Mouse (Mus musculus) embryo, embryonic 11.5 days (tissue): ENCODE results near the gene Dpp9.

ENCODE experiments used
- DNase-seq: peaks from one replicate; pipeline ENCODE4 v3.0.0-alpha.2; 2012; ENCODE audit warnings: low read depth, low spot score

The Dpp9 gene

GRCm38 (mm10) chr17:56182975-56183657 lies 35.6 kb downstream of the Dpp9 start:
- DNase-seq, result no peak

- DNase-seq, result no peak
These were observed 43.3 kb downstream of the Dpp9 start for GRCm38 (mm10) chr17:56175416-56175815.

- no peak for DNase-seq
These were observed 45.2 kb downstream of the Dpp9 start for GRCm38 (mm10) chr17:56173401-56174046.

GRCm38 (mm10) chr17:56171881-56172280 lies 46.8 kb downstream of the Dpp9 start:
- DNase-seq, result no peak

- no peak for DNase-seq
These were observed 47.2 kb downstream of the Dpp9 start for GRCm38 (mm10) chr17:56171456-56171855.

- no peak for DNase-seq
These were observed 48.1 kb downstream of the Dpp9 start for GRCm38 (mm10) chr17:56170636-56171035.

GRCm38 (mm10) chr17:56169830-56170229 lies 48.9 kb downstream of the Dpp9 start:
- DNase-seq, result no peak

- DNase-seq, result no peak
These were observed 53.0 kb downstream of the Dpp9 start for GRCm38 (mm10) chr17:56165671-56166070.

- no peak for DNase-seq
These were observed 54.2 kb downstream of the Dpp9 start for GRCm38 (mm10) chr17:56164510-56164909.

- DNase-seq, result no peak
These were observed 55.1 kb downstream of the Dpp9 start for GRCm38 (mm10) chr17:56163523-56164102.

GRCm38 (mm10) chr17:56162231-56162774 lies 56.4 kb downstream of the Dpp9 start, which contains the start of gene Tnfaip8l1:
Tnfaip8l1 (plus strand) TSS chr17:56162477.
- peak; percentile 84 for DNase-seq

GRCm38 (mm10) chr17:56159729-56160128 lies 59.0 kb downstream of the Dpp9 start:
- peak; percentile 73 for DNase-seq

- no peak for DNase-seq
These were observed 65.1 kb downstream of the Dpp9 start for GRCm38 (mm10) chr17:56153643-56154042.

- DNase-seq, result no peak
These were observed 68.8 kb downstream of the Dpp9 start for GRCm38 (mm10) chr17:56149897-56150296.

GRCm38 (mm10) chr17:56148790-56149618 lies 69.7 kb downstream of the Dpp9 start:
- DNase-seq, result no peak

GRCm38 (mm10) chr17:56148280-56148679 lies 70.4 kb downstream of the Dpp9 start:
- DNase-seq, result no peak

- no peak for DNase-seq
These were observed 71.3 kb downstream of the Dpp9 start for GRCm38 (mm10) chr17:56147420-56147819.

- no peak for DNase-seq
These were observed 72.6 kb downstream of the Dpp9 start for GRCm38 (mm10) chr17:56146131-56146530.

GRCm38 (mm10) chr17:56144546-56144945 lies 74.2 kb downstream of the Dpp9 start:
- no peak for DNase-seq

- no peak for DNase-seq
These were observed 76.8 kb downstream of the Dpp9 start for GRCm38 (mm10) chr17:56141702-56142605.
